Mouse (Mus musculus) midbrain, embryonic 12.5 days (tissue): ENCODE data around the gene Tsnaxip1. TPM values are rescaled to one million over a fixed set of nuclear protein-coding genes. Genes with fewer than 3 reads are reported as not detected.

Experiments
- ATAC-seq: fragments of 200-750 bp; cut with Nextera tagmentation; 2 replicates; pipeline ENCODE4 v1.8.0; 2017; ENCODE audit warnings: low read depth, moderate TSS enrichment, moderate library complexity; ENCODE audit not compliant: low FRiP score
- H3K27ac ChIP-seq: fragments of 300-500 bp; sonication (generic); replicated peaks from 2 replicates; pipeline ENCODE4 v1.5.1; 2016; ENCODE audit warnings: mild to moderate bottlenecking
- H3K27me3 ChIP-seq: fragments of 300-500 bp; sonication (generic); 2 replicates; pipeline ENCODE4 v1.6.1; 2016; ENCODE audit warnings: mild to moderate bottlenecking
- H3K36me3 ChIP-seq: fragments of 300-500 bp; sonication (generic); 2 replicates; pipeline ENCODE4 v1.6.1; 2016
- H3K4me1 ChIP-seq: fragments of 300-500 bp; sonication (generic); 2 replicates; pipeline ENCODE4 v1.6.1; 2016
- H3K4me2 ChIP-seq: fragments of 300-500 bp; sonication (generic); replicated peaks from 2 replicates; pipeline ENCODE4 v1.6.1; 2016; ENCODE audit warnings: mild to moderate bottlenecking, moderate library complexity
- H3K4me3 ChIP-seq: fragments of 300-500 bp; sonication (generic); 2 replicates; pipeline ENCODE4 v1.5.1; 2016; ENCODE audit warnings: mild to moderate bottlenecking
- H3K9ac ChIP-seq: fragments of 300-500 bp; sonication (generic); replicated peaks from 2 replicates; pipeline ENCODE4 v1.6.1; 2016; ENCODE audit warnings: mild to moderate bottlenecking, moderate library complexity
- H3K9me3 ChIP-seq: fragments of 300-500 bp; sonication (generic); 2 replicates; pipeline ENCODE4 v1.6.1; 2016; ENCODE audit warnings: mild to moderate bottlenecking
- WGBS: fragments of 180-500 bp; shearing (Covaris S2); methylation state at CpG from one replicate; pipeline ENCODE4 v1.1.7; 2016; 5-methylcytosine and 5-hydroxymethylcytosine counted together
- polyA plus RNA-seq: library from polyadenylated mRNA; unstranded; fragments of >200 nt; fragmentation: Nextera tagmentation; extraction: Ambion mirVana; gene quantifications from 2 replicates; pipeline ENCODE4 v1.2.1, GENCODE M21; 2016

The Tsnaxip1 gene
- polyA plus RNA-seq, 1 experiment from 2014 or later: 0.22 TPM

DNA sequence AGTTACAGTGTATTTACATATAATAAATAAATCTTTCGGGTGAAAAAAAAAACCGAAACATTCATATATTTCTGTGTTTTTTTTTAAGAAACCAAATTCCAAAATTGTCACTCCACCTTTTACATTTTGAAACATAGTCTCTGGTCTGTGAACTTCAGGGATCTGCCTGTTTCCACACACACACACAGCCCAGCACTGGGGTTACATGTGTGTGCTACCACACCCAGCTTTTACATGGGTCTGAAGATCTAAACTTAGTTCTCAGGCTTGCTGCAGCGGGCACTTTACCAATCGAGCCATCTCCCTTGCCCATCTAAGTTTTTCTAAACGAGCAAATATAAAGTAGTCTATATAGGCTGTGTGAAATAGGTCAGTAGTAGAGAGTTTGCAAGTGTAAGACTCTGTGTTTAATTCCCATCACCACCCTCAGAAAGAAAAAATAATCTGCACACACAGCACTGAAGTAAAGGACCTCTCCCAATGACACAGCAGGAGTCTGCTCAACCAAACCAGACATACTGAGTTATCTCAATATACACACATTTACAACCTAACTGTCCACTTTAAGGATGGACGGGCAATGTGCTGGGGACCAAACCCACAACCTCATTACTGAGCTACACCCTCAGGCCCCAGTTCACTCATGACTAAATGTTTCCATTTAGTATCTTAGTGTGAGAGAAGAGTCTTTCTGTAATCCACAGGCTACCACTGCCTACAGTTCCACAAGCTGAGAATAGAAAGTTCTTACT, 26.2 kb upstream of the Tsnaxip1 start:
- peaks cover 21% of the 10 kb centered on the region for H3K36me3 ChIP-seq
- peaks cover 6% of the 10 kb centered on the region; the same call in 1 of the 2 replicates for H3K4me1 ChIP-seq
- no peaks in the 10 kb centered on the region for H3K27me3 ChIP-seq
- ATAC-seq: no peak
- no peak overlapping the region for H3K9ac ChIP-seq
- H3K4me3 ChIP-seq: no peak overlapping the region
- 92% methylated on average over 6 of the region's 6 CpGs for WGBS
- no peaks in the 10 kb centered on the region for H3K9me3 ChIP-seq
- no peak overlapping the region for H3K4me2 ChIP-seq
- no peak overlapping the region for H3K27ac ChIP-seq

DNA sequence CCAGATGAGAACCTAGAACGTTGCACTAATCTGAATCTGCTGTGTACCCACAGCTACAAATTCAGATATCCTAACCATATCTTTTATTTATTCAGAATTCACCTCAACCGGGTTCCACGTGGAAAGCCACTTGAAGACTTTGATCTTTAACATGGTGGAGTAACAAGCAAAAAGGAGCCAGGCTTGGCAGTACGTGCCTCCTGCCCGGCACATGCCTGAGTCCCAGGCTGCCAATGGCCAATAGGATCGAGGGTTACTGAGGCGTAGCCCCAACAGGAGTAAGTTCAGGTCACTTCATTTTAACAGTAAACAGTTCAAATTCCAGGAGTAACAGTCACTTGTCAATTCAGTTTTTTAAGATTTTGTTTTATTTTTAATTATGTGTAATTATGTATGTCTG, 22.7 kb upstream of the Tsnaxip1 start:
- H3K27me3 ChIP-seq: no peaks in the 10 kb centered on the region
- no peak overlapping the region for H3K27ac ChIP-seq
- no peaks in the 10 kb centered on the region for H3K4me1 ChIP-seq
- peaks cover 15% of the 10 kb centered on the region for H3K36me3 ChIP-seq
- no peak for ATAC-seq
- 91% methylated on average over 7 of the region's 7 CpGs for WGBS
- H3K9ac ChIP-seq: no peak overlapping the region
- no peak overlapping the region for H3K4me2 ChIP-seq
- no peak overlapping the region for H3K4me3 ChIP-seq
- H3K9me3 ChIP-seq: no peaks in the 10 kb centered on the region

DNA sequence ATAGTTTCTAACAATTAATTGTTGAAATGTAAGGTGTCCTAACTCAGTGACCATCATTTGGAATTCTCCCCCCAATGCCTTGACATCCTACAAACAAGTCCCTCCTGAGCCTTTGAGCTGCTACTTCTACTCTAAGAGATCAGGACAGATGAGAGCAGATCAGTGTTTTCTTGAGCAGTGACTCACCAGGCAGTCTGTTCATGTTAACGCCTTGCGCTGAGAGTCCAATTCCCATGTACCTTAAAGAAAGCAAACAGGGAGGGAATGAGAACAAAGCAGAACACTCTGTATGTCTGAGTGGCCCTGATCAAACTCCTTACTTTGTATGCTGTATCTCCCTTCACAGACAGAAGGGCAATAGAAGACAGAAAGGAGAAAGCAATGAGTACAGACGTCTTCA, 22.2 kb upstream of the Tsnaxip1 start:
- Histone ChIP-seq H3K27me3 (no peaks in the 10 kb centered on the region), H3K9me3 (no peaks in the 10 kb centered on the region), H3K27ac (no peak overlapping the region), H3K9ac (no peak overlapping the region), H3K4me1 (no peaks in the 10 kb centered on the region; the same call in 1 of the 2 replicates), H3K4me2 (no peak overlapping the region), H3K36me3 (peaks cover 14% of the 10 kb centered on the region), H3K4me3 (no peak overlapping the region)
- 78% methylated on average over 3 of the region's 3 CpGs for WGBS
- ATAC-seq: no peak

GRCm38 (mm10) chr8:105805964-105806363, 21.6 kb upstream of the Tsnaxip1 start:
- 92% methylated on average over 1 of the region's 1 CpGs for WGBS
- H3K27me3 ChIP-seq: no peaks in the 10 kb centered on the region
- no peak for ATAC-seq
- no peaks in the 10 kb centered on the region; the same call in 1 of the 2 replicates for H3K4me1 ChIP-seq
- no peak overlapping the region for H3K27ac ChIP-seq
- H3K9me3 ChIP-seq: no peaks in the 10 kb centered on the region
- H3K4me2 ChIP-seq: no peak overlapping the region
- peaks cover 15% of the 10 kb centered on the region for H3K36me3 ChIP-seq
- no peak overlapping the region for H3K9ac ChIP-seq
- H3K4me3 ChIP-seq: no peak overlapping the region

DNA sequence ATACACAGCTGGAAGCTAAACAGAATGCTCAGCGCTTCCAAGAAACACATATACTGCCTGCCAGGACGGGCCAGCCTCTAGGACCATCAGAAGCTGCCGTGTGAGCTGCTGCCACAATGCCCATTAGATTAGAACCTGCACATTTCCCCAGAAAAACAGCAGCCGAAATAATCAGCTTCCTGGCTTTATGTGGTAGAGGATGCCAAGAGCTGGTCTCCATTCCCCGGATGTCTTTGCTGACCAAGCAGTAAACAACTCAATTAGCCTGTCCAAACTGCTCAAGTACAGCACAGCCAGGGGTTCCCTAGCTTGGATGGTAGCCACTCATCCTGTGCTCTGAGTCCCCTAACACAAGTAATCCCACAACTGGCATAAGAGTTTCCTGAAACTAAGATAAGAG, 19.8 kb upstream of the Tsnaxip1 start:
- no peak overlapping the region for H3K4me2 ChIP-seq
- ATAC-seq: no peak
- H3K9me3 ChIP-seq: no peaks in the 10 kb centered on the region
- no peaks in the 10 kb centered on the region for H3K27me3 ChIP-seq
- 92% methylated on average over 5 of the region's 5 CpGs for whole genome bisulfite sequencing
- no peak overlapping the region for H3K9ac ChIP-seq
- H3K4me1 ChIP-seq: no peaks in the 10 kb centered on the region; the same call in 1 of the 2 replicates
- no peak overlapping the region for H3K27ac ChIP-seq
- H3K36me3 ChIP-seq: peaks cover 15% of the 10 kb centered on the region
- no peak overlapping the region for H3K4me3 ChIP-seq

DNA sequence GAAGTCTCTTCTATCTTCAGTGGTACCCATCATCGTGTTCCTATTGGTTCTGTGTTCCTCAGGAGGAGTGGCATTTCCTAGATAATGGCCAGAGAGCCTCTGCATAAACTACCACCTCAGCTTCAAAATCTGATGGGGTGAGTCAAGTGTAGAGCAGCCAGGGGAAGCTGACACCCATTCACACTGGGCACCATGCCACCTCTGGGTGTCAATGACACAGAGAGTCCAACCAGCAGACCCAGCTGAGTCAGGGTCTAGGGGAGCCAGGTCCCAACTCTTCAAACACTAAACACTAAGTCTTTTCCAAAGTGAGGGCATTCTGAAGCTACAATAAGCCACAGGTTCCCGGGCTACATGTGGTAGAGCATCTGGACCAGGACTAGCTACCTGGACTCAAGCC, 19.1 kb upstream of the Tsnaxip1 start:
- Histone ChIP-seq H3K4me3 (no peak overlapping the region), H3K27ac (no peak overlapping the region), H3K27me3 (no peaks in the 10 kb centered on the region), H3K4me2 (no peak overlapping the region), H3K9me3 (no peaks in the 10 kb centered on the region), H3K36me3 (peaks cover 15% of the 10 kb centered on the region), H3K9ac (no peak overlapping the region), H3K4me1 (no peaks in the 10 kb centered on the region; the same call in 1 of the 2 replicates)
- WGBS: 91% methylated on average over 2 of the region's 2 CpGs
- no peak for ATAC-seq

- Histone ChIP-seq H3K36me3 (peaks cover 5% of the 10 kb centered on the region), H3K27me3 (no peaks in the 10 kb centered on the region), H3K27ac (no peak overlapping the region), H3K9me3 (no peaks in the 10 kb centered on the region), H3K4me3 (no peak overlapping the region), H3K4me1 (no peaks in the 10 kb centered on the region; the same call in 1 of the 2 replicates), H3K9ac (no peak overlapping the region; the same call in 1 of the 2 replicates), H3K4me2 (no peak overlapping the region)
- no peak for ATAC-seq
- 90% methylated on average over 6 of the region's 6 CpGs for WGBS
These were observed 17.2 kb upstream of the Tsnaxip1 start for GRCm38 (mm10) chr8:105810245-105810786.

DNA sequence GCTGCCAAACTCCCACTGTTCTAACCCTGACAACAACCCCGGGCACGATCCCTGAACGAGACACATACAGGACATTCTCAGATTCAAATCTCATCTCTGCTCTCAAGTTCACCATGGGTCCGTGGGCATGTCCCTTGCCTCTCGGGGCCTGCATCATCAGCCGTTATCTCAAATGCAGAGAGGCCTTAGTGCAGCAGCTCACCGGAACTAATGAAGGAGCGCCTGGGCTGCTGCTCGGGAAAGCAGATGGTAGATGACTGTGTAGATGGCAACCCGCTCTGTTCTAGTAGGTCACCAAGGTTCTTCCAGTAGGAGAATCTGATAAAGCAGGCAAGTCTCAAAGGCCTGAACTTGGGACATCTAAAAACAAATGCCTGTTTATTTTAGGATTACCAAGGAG, 16.5 kb upstream of the Tsnaxip1 start:
- H3K4me1 ChIP-seq: no peaks in the 10 kb centered on the region; the same call in 1 of the 2 replicates
- no peak overlapping the region for H3K9ac ChIP-seq
- no peak overlapping the region for H3K4me3 ChIP-seq
- 89% methylated on average over 10 of the region's 10 CpGs for WGBS
- H3K27ac ChIP-seq: no peak overlapping the region
- H3K4me2 ChIP-seq: no peak overlapping the region
- no peak for ATAC-seq
- no peaks in the 10 kb centered on the region for H3K9me3 ChIP-seq
- no peaks in the 10 kb centered on the region for H3K27me3 ChIP-seq
- peaks cover 3% of the 10 kb centered on the region for H3K36me3 ChIP-seq

GRCm38 (mm10) chr8:105811543-105811942, 16.0 kb upstream of the Tsnaxip1 start:
- 83% methylated on average over 3 of the region's 3 CpGs for WGBS
- no peaks in the 10 kb centered on the region for H3K27me3 ChIP-seq
- H3K9me3 ChIP-seq: no peaks in the 10 kb centered on the region
- no peak overlapping the region for H3K4me2 ChIP-seq
- H3K4me1 ChIP-seq: no peaks in the 10 kb centered on the region; the same call in 1 of the 2 replicates
- no peak for ATAC-seq
- H3K27ac ChIP-seq: no peak overlapping the region
- no peak overlapping the region for H3K4me3 ChIP-seq
- no peak overlapping the region for H3K9ac ChIP-seq
- peaks cover 3% of the 10 kb centered on the region for H3K36me3 ChIP-seq

GRCm38 (mm10) chr8:105812511-105812910, 15.0 kb upstream of the Tsnaxip1 start:
- Histone ChIP-seq H3K27ac (no peak overlapping the region), H3K9me3 (no peaks in the 10 kb centered on the region), H3K9ac (no peak overlapping the region), H3K4me1 (no peaks in the 10 kb centered on the region; the same call in 1 of the 2 replicates), H3K27me3 (no peaks in the 10 kb centered on the region), H3K4me2 (no peak overlapping the region), H3K4me3 (no peak overlapping the region), H3K36me3 (peaks cover 3% of the 10 kb centered on the region)
- ATAC-seq: no peak
- 92% methylated on average over 5 of the region's 5 CpGs for WGBS

- H3K4me3 ChIP-seq: no peak overlapping the region
- H3K27me3 ChIP-seq: no peaks in the 10 kb centered on the region
- ATAC-seq: no peak
- no peaks in the 10 kb centered on the region for H3K9me3 ChIP-seq
- H3K4me2 ChIP-seq: no peak overlapping the region
- H3K27ac ChIP-seq: no peak overlapping the region
- 96% methylated on average over 6 of the region's 6 CpGs for WGBS
- H3K4me1 ChIP-seq: no peaks in the 10 kb centered on the region; the same call in 1 of the 2 replicates
- peaks cover 8% of the 10 kb centered on the region for H3K36me3 ChIP-seq
- H3K9ac ChIP-seq: no peak overlapping the region
These were observed 14.3 kb upstream of the Tsnaxip1 start for GRCm38 (mm10) chr8:105813241-105813640.

- 87% methylated on average over 3 of the region's 3 CpGs for WGBS
- Histone ChIP-seq H3K4me2 (no peak overlapping the region), H3K4me3 (no peak overlapping the region), H3K9me3 (no peaks in the 10 kb centered on the region), H3K27me3 (no peaks in the 10 kb centered on the region), H3K36me3 (peaks cover 51% of the 10 kb centered on the region), H3K4me1 (no peaks in the 10 kb centered on the region), H3K27ac (no peak overlapping the region), H3K9ac (no peak overlapping the region)
- no peak for ATAC-seq
These were observed 7.9 kb upstream of the Tsnaxip1 start for GRCm38 (mm10) chr8:105819659-105820058.
